Mouse (Mus musculus): ENCODE measurements around the gene 9030025P20Rik. TPM values are rescaled to one million over a fixed set of nuclear protein-coding genes. Genes with fewer than 3 reads are reported as not detected.
"Not testable (repeated sequence)": the region's sequence is repeated elsewhere in the genome, so short reads cannot be mapped to it uniquely, and the experiment has no call there.

The 9030025P20Rik gene
- polyA plus RNA-seq, 1 experiment from 2014 or later = 10.1 TPM

DNA sequence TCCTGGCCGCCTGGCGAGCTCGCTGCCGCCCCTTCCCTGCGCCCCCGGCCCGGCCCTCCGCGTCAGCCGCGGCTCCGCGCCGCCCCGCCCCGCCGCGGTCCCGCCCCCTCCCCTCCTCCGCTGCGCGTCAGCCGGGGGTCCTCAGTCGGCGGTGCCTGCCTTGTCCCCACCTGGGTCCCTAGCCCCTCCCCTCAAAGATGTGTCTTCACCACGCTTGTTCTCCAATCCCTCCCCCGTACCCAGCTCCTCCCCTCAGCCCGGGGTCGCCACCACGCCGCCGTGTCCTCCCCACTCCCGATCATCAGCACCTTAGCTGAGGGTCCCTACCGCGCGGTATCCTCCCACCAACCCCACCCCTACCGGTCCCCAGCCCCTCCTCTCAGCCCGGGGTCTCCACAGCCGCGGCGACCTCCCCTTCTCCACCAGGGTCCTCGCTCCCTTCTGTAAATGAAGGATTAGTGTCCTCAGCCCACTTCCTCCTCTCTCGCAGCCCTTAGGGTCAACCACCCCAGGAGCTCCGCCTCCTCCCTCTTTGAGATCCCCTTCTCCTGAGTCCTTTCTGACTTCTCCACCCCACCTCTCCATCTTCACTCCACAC, 16.6 kb upstream of the 9030025P20Rik start:
- DNase-seq (ENCODE audit: low spot score); H3K4me2 ChIP-seq (replicated peaks; ENCODE audit: low read depth, low read length); H3K4me3 ChIP-seq (ENCODE audit: low read depth, low read length); H3K27me3 ChIP-seq (ENCODE audit: control insufficient read depth, insufficient read depth, low read length); H3K4me1 ChIP-seq (replicated peaks; ENCODE audit: control insufficient read depth, insufficient read depth, low read length); H3K36me3 ChIP-seq (ENCODE audit: control insufficient read depth, insufficient read depth, low read length); H3K9ac ChIP-seq (ENCODE audit: low read depth, low read length); H3K27ac ChIP-seq (ENCODE audit: low read depth, low read length); H3K9me3 ChIP-seq (ENCODE audit: control insufficient read depth, low read length): not testable (repeated sequence)
- no CpG with 5 or more reads among the region's 44 CpGs for WGBS
- ATAC-seq (ENCODE audit: low FRiP score) = peak; percentile 92

DNA sequence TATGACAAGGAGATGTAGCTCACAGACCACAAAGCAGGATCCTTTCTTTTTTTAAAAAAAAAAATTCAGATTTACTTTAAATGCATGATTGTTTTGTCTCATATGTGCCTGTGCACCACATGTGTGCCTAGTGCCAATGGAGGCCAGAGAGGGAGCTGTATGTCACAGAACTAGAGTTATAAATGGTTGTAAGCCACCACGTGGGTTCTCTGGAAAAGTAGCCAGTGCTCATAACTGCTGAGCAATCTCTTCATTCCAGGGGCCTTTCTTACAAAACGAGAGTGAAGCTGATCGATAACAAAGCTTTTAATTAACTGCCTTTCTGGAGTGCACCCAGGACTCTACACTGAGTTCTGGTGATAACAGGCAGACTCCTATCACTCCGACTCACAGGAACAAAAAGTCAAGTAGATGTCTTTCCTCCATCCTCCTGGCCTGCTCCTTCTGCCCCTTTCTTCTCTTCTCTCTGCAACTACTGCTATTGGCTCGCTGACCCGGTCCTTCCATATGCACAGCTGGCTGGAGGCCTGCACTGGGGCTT, 9.8 kb upstream of the 9030025P20Rik start:
- not testable (repeated sequence) for H3K27ac ChIP-seq (ENCODE audit: low read depth, low read length); H3K4me1 ChIP-seq (replicated peaks; ENCODE audit: control insufficient read depth, insufficient read depth, low read length); H3K36me3 ChIP-seq (ENCODE audit: control insufficient read depth, insufficient read depth, low read length); H3K9ac ChIP-seq (ENCODE audit: low read depth, low read length); DNase-seq (ENCODE audit: low spot score); H3K27me3 ChIP-seq (ENCODE audit: control insufficient read depth, insufficient read depth, low read length); H3K9me3 ChIP-seq (ENCODE audit: control insufficient read depth, low read length); H3K4me3 ChIP-seq (ENCODE audit: low read depth, low read length); ATAC-seq (ENCODE audit: low FRiP score); H3K4me2 ChIP-seq (replicated peaks; ENCODE audit: low read depth, low read length)
- WGBS = no CpG with 5 or more reads among the region's 6 CpGs

DNA sequence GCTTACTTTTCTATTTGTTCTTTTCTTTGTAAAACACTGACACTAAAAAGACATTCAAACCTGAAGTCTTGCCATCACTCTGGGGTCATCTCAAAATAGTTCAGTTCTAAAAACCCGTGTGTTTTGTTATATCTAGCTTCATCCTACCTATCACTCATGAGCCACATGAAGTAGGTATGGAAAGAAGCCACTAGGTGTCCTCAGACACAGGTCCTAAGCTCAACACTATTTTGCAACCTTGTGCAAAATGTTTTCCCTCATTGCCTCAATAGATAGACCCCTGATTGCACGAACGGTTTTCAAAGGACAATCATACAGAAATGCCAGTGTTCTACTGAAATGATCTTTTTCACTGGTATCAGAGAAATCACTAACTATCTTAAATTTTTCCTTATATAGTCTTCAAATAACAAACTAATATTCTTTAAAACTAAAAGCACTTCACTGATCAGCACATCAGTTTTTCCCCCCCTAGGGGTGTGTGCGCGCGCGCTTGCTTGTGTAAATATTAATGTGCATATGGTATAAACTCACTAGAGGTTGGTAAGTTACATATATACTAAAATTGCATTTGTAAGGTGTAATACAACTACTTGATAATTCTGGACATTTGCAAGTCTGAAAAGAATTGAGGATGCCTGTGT, 428 bp upstream of the 9030025P20Rik start:
- ATAC-seq (ENCODE audit: low FRiP score) = peak; percentile 23
- not testable (repeated sequence) for H3K9me3 ChIP-seq (ENCODE audit: control insufficient read depth, low read length); H3K27me3 ChIP-seq (ENCODE audit: control insufficient read depth, insufficient read depth, low read length); H3K9ac ChIP-seq (ENCODE audit: low read depth, low read length); H3K27ac ChIP-seq (ENCODE audit: low read depth, low read length); H3K36me3 ChIP-seq (ENCODE audit: control insufficient read depth, insufficient read depth, low read length); DNase-seq (ENCODE audit: low spot score); H3K4me1 ChIP-seq (replicated peaks; ENCODE audit: control insufficient read depth, insufficient read depth, low read length); H3K4me2 ChIP-seq (replicated peaks; ENCODE audit: low read depth, low read length); H3K4me3 ChIP-seq (ENCODE audit: low read depth, low read length)
- WGBS = under 1% methylated on average over 4 of the region's 7 CpGs

DNA sequence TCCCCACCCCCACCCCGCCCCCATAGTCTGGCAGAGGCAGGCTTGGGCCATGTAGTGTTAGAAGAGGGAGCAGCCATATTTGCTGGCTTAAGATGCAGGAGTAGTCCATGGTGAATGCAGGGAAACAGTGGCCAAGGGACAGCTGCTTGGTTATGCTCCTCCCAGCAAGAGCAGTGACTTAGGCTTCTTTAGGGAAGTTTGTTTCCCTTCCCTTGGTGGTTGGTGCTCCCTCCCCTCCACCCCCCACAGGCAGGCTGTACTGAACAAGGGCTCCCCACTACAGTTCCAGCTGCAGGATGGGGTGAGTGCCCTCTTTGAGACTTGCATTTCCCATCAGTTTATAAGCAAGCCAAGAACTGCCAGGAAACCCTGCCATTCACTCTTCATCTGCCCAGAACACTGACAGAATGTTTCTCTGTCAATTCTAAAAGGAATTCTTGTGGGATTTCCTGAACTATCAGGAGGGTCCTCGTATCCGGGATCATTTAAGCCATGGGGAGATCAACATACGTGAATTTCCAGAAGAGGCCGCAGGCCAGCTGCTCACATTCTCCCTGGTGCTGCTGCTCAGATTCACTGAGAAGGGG, 11.9 kb downstream of the 9030025P20Rik start:
- not testable (repeated sequence) for H3K4me2 ChIP-seq (replicated peaks; ENCODE audit: low read depth, low read length); DNase-seq (ENCODE audit: low spot score); ATAC-seq (ENCODE audit: low FRiP score); H3K36me3 ChIP-seq (ENCODE audit: control insufficient read depth, insufficient read depth, low read length); H3K9me3 ChIP-seq (ENCODE audit: control insufficient read depth, low read length); H3K27ac ChIP-seq (ENCODE audit: low read depth, low read length); H3K4me1 ChIP-seq (replicated peaks; ENCODE audit: control insufficient read depth, insufficient read depth, low read length); H3K9ac ChIP-seq (ENCODE audit: low read depth, low read length); H3K4me3 ChIP-seq (ENCODE audit: low read depth, low read length); H3K27me3 ChIP-seq (ENCODE audit: control insufficient read depth, insufficient read depth, low read length)
- WGBS = 83% methylated on average over 4 of the region's 5 CpGs

DNA sequence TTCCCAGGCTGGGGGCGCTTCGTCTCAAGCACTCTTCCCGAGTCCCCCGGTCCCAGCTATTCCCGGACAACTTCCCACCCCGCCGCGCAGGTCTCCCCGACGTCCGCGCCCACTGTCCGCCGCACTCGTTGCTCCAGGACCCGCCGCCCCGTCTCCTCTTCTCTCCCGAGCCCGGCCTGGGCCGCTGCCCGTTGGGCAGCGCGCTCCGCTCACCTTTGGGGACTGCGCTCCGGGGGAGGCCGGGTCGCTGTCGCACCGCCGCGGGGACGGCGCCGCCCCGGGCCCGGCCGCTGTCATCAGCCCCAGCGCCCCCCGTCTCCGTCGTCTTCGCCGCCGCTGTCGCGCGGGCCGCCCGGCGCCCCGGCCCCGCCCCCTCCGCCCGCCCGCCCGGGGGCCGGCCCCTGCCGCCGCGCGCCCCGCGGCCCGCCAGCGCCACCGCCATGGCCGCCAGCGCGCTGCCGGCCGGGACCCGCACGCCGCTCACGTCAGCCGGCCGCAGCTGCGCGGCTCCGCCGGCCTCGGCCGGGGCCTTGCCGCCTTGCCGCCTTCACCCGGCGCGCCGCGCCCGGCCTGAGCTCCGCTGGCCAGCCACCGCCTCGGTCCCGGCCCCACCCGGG, 14.4 kb downstream of the 9030025P20Rik start:
- WGBS = no CpG with 5 or more reads among the region's 98 CpGs
- not testable (repeated sequence) for H3K4me2 ChIP-seq (replicated peaks; ENCODE audit: low read depth, low read length); DNase-seq (ENCODE audit: low spot score); H3K9me3 ChIP-seq (ENCODE audit: control insufficient read depth, low read length); H3K27me3 ChIP-seq (ENCODE audit: control insufficient read depth, insufficient read depth, low read length); H3K36me3 ChIP-seq (ENCODE audit: control insufficient read depth, insufficient read depth, low read length); H3K9ac ChIP-seq (ENCODE audit: low read depth, low read length); H3K27ac ChIP-seq (ENCODE audit: low read depth, low read length); H3K4me1 ChIP-seq (replicated peaks; ENCODE audit: control insufficient read depth, insufficient read depth, low read length); H3K4me3 ChIP-seq (ENCODE audit: low read depth, low read length)
- peak; percentile 81 for ATAC-seq (ENCODE audit: low FRiP score)

DNA sequence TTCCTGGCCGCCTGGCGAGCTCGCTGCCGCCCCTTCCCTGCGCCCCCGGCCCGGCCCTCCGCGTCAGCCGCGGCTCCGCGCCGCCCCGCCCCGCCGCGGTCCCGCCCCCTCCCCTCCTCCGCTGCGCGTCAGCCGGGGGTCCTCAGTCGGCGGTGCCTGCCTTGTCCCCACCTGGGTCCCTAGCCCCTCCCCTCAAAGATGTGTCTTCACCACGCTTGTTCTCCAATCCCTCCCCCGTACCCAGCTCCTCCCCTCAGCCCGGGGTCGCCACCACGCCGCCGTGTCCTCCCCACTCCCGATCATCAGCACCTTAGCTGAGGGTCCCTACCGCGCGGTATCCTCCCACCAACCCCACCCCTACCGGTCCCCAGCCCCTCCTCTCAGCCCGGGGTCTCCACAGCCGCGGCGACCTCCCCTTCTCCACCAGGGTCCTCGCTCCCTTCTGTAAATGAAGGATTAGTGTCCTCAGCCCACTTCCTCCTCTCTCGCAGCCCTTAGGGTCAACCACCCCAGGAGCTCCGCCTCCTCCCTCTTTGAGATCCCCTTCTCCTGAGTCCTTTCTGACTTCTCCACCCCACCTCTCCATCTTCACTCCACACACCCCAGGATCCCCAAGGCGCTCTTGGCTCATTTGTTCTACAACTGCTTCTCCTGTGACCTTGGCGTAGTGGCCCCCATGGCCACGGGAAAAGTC, 15.0 kb downstream of the 9030025P20Rik start:
- DNase-seq (ENCODE audit: low spot score); H3K9me3 ChIP-seq (ENCODE audit: control insufficient read depth, low read length); H3K9ac ChIP-seq (ENCODE audit: low read depth, low read length); H3K36me3 ChIP-seq (ENCODE audit: control insufficient read depth, insufficient read depth, low read length); H3K4me3 ChIP-seq (ENCODE audit: low read depth, low read length); H3K27me3 ChIP-seq (ENCODE audit: control insufficient read depth, insufficient read depth, low read length); H3K27ac ChIP-seq (ENCODE audit: low read depth, low read length); H3K4me1 ChIP-seq (replicated peaks; ENCODE audit: control insufficient read depth, insufficient read depth, low read length); H3K4me2 ChIP-seq (replicated peaks; ENCODE audit: low read depth, low read length): not testable (repeated sequence)
- no CpG with 5 or more reads among the region's 47 CpGs for WGBS
- peak; percentile 91 for ATAC-seq (ENCODE audit: low FRiP score)

DNA sequence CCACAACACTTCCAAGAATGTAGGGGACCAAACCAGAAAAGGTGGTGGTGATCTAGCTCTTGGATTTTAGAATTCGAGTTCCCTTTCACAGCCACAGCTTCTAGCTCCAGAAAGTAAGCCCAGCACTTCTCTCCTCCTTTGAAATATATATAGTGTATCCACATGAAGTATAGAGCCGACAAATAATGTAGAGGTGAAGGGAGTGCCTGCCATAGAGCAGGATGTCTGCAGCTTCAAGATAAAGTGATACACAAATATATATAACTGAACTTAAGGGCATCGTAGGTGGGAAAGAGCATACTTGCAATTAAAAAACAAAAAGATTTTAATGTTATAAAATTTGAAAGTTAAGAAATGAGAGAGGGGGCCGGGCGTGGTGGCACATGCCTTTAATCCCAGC, 15.9 kb downstream of the 9030025P20Rik start:
- not testable (repeated sequence) for H3K27ac ChIP-seq (ENCODE audit: low read depth, low read length); DNase-seq (ENCODE audit: low spot score); H3K4me3 ChIP-seq (ENCODE audit: low read depth, low read length); H3K9me3 ChIP-seq (ENCODE audit: control insufficient read depth, low read length); H3K27me3 ChIP-seq (ENCODE audit: control insufficient read depth, insufficient read depth, low read length); H3K4me1 ChIP-seq (replicated peaks; ENCODE audit: control insufficient read depth, insufficient read depth, low read length); ATAC-seq (ENCODE audit: low FRiP score); H3K9ac ChIP-seq (ENCODE audit: low read depth, low read length); H3K4me2 ChIP-seq (replicated peaks; ENCODE audit: low read depth, low read length); H3K36me3 ChIP-seq (ENCODE audit: control insufficient read depth, insufficient read depth, low read length)
- WGBS = no CpG with 5 or more reads among the region's 5 CpGs

DNA sequence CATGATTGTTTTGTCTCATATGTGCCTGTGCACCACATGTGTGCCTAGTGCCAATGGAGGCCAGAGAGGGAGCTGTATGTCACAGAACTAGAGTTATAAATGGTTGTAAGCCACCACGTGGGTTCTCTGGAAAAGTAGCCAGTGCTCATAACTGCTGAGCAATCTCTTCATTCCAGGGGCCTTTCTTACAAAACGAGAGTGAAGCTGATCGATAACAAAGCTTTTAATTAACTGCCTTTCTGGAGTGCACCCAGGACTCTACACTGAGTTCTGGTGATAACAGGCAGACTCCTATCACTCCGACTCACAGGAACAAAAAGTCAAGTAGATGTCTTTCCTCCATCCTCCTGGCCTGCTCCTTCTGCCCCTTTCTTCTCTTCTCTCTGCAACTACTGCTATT, 21.8 kb downstream of the 9030025P20Rik start:
- not testable (repeated sequence) for ATAC-seq (ENCODE audit: low FRiP score)

More for the DNA sequence above, 21.8 kb downstream of the 9030025P20Rik start:
- DNase-seq (ENCODE audit: low spot score); H3K36me3 ChIP-seq (ENCODE audit: control insufficient read depth, insufficient read depth, low read length); H3K27me3 ChIP-seq (ENCODE audit: control insufficient read depth, insufficient read depth, low read length); H3K9ac ChIP-seq (ENCODE audit: low read depth, low read length); H3K4me2 ChIP-seq (replicated peaks; ENCODE audit: low read depth, low read length); H3K27ac ChIP-seq (ENCODE audit: low read depth, low read length); H3K4me1 ChIP-seq (replicated peaks; ENCODE audit: control insufficient read depth, insufficient read depth, low read length); H3K4me3 ChIP-seq (ENCODE audit: low read depth, low read length); H3K9me3 ChIP-seq (ENCODE audit: control insufficient read depth, low read length): not testable (repeated sequence)
- whole genome bisulfite sequencing = no CpG with 5 or more reads among the region's 4 CpGs

All from hindbrain, embryonic 11.5 days (tissue).